Mouse (Mus musculus): ENCODE results near the gene Edaradd.

DNA sequence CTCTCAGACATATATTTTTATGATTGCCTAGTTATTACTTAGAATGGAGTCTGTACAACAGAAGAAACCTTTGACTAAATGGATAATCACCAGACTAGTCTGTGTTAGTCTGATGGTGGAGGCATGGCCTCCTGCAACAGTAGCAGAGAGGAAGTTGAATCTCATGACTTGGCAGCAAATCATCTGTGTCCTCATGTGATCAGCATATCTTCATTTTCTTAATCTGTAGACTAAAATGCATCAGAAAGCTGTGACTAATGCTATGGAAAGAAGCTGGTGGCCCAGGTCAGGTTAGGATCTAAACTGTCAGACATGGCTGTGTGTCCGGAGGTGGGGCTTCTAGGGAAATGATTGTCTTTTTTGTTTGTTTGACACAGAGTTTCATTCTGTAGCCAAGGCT lies 51.8 kb downstream of the Edaradd start:
- TF ChIP-seq CTCF (IDR thresholded peaks at IDR 0.05; ENCODE audit: low read depth, low read length) (no peak), POLR2A (IDR thresholded peaks at IDR 0.05; ENCODE audit: extremely low read depth, insufficient read depth, low read length) (no peak)
